13 mouse cellular contexts compared by ENCODE assay signal in genomic region chr7:66741008-66741407, GRCm38 (mm10). TPM values are rescaled to one million over a fixed set of nuclear protein-coding genes. Genes with fewer than 3 reads are reported as not detected.
"Had no signal": no experiment of that assay in that cellular context is flagged by ENCODE, and none has a peak within 500 bp of the region (broad histone marks: within the 10 kb centered on the region; RNA-seq: fewer than 3 reads in every experiment).

No protein-coding gene starts in this region.

- H3K9me3 ChIP-seq: kidney, embryonic 15.5 days; limb, embryonic 15.5 days; liver, embryonic 12.5 days; midbrain, embryonic 12.5 days; neural tube, embryonic 15.5 days had no signal

- H3K27me3 ChIP-seq: kidney, embryonic 15.5 days; limb, embryonic 15.5 days; liver, embryonic 12.5 days; midbrain, embryonic 12.5 days; neural tube, embryonic 15.5 days had no signal

- H3K4me1 ChIP-seq: kidney, embryonic 15.5 days; liver, embryonic 12.5 days; midbrain, embryonic 12.5 days had no signal

- H3K27ac ChIP-seq: kidney, embryonic 15.5 days; left cerebral cortex, adult 2 months; limb, embryonic 15.5 days; liver, embryonic 12.5 days; midbrain, embryonic 12.5 days; neural tube, embryonic 15.5 days had no signal

- H3K4me2 ChIP-seq: kidney, embryonic 15.5 days; limb, embryonic 15.5 days; liver, embryonic 12.5 days; midbrain, embryonic 12.5 days; neural tube, embryonic 15.5 days had no signal

- H3K36me3 ChIP-seq: kidney, embryonic 15.5 days; limb, embryonic 15.5 days; liver, embryonic 12.5 days; midbrain, embryonic 12.5 days; neural tube, embryonic 15.5 days had no signal

- H3K9ac ChIP-seq: kidney, embryonic 15.5 days; limb, embryonic 15.5 days; liver, embryonic 12.5 days; midbrain, embryonic 12.5 days; neural tube, embryonic 15.5 days had no signal

- DNase-seq: kidney, postnatal 14 days; right cerebral cortex, adult 18-20 months; right cerebral cortex, postnatal 25 days; thymus, postnatal 36 days had no signal

- ATAC-seq: liver, embryonic 12.5 days had no signal

- H3K4me3 ChIP-seq: kidney, embryonic 15.5 days; left cerebral cortex, adult 2 months; limb, embryonic 15.5 days; liver, embryonic 12.5 days; midbrain, embryonic 12.5 days; myocyte; neural tube, embryonic 15.5 days had no signal

RNA-seq across cellular contexts. Expression of gene Cers3, which starts 2.3 kb away (rescaled TPM):
- polyA plus RNA-seq: large intestine, adult 2 months; small intestine, adult 2 months had no signal
